Comparison of ENCODE assay signal across 8 mouse cellular contexts in the genomic region with DNA sequence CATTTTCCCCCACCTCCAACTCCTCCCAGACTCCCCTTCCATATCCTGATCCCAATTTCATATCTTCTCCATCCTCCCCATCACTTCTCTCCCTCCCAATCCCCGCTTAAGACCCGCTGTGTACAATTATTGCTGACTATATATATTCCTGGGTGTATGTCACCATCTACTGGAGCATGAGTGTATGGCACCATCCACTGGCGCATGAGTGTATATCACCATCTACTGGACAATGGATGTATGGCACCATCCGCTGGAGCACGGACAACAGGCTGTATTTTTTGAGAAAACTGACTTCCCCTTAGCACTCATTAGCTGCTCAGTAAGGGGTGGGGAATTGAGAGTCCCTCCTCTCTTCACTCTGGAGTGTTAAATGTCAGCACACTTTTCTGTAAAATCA. TPM values are rescaled to one million over a fixed set of nuclear protein-coding genes. Genes with fewer than 3 reads are reported as not detected.
DNase-seq lines count a peak whose midpoint lies in the region; ATAC-seq and TF ChIP-seq lines count a peak whose summit lies in the region.

No protein-coding gene starts in this region.

- H3K79me2 ChIP-seq in heart, adult 2 months (replicated peaks; ENCODE audit: control insufficient read depth, insufficient read depth, low read length), result no peaks in the 10 kb centered on the region

- H3K4me2 ChIP-seq in embryonic facial prominence, embryonic 11.5 days (ENCODE audit: low read depth, low read length), result no peak overlapping the region
- H3K4me2 ChIP-seq in limb, embryonic 13.5 days (replicated peaks), result no peak overlapping the region
- no peak overlapping the region for H3K4me2 ChIP-seq in midbrain, embryonic 16.5 days (ENCODE audit: low read length)

- H3K9me3 ChIP-seq in embryonic facial prominence, embryonic 11.5 days (replicated peaks; ENCODE audit: control insufficient read depth, low read length), result no peaks in the 10 kb centered on the region
- H3K9me3 ChIP-seq in limb, embryonic 13.5 days, result no peaks in the 10 kb centered on the region
- H3K9me3 ChIP-seq in midbrain, embryonic 16.5 days (replicated peaks; ENCODE audit: control insufficient read depth, low read length, poor library complexity, severe bottlenecking), result no peaks in the 10 kb centered on the region

- H3K4me3 ChIP-seq in embryonic facial prominence, embryonic 11.5 days (ENCODE audit: low read depth, low read length), result no peak overlapping the region
- H3K4me3 ChIP-seq in heart, adult 2 months, result no peak overlapping the region
- no peak overlapping the region for H3K4me3 ChIP-seq in limb, embryonic 13.5 days
- no peak overlapping the region for H3K4me3 ChIP-seq in midbrain, embryonic 16.5 days (ENCODE audit: low read depth, low read length)

- H3K27ac ChIP-seq in embryonic facial prominence, embryonic 11.5 days (replicated peaks; ENCODE audit: low read depth, low read length), result no peak overlapping the region
- no peak overlapping the region for H3K27ac ChIP-seq in heart, adult 2 months
- H3K27ac ChIP-seq in limb, embryonic 13.5 days, result no peak overlapping the region
- H3K27ac ChIP-seq in midbrain, embryonic 16.5 days (ENCODE audit: low read length), result no peak overlapping the region

- no peaks in the 10 kb centered on the region for H3K36me3 ChIP-seq in embryonic facial prominence, embryonic 11.5 days (replicated peaks; ENCODE audit: control insufficient read depth, insufficient read depth, low read depth, low read length)
- no peaks in the 10 kb centered on the region for H3K36me3 ChIP-seq in heart, adult 2 months (ENCODE audit: control insufficient read depth, insufficient read depth, low read length)
- no peaks in the 10 kb centered on the region for H3K36me3 ChIP-seq in limb, embryonic 13.5 days
- H3K36me3 ChIP-seq in midbrain, embryonic 16.5 days (ENCODE audit: control insufficient read depth, insufficient read depth, low read length), result no peaks in the 10 kb centered on the region

- TF ChIP-seq EP300 in heart, adult 2 months (IDR thresholded peaks at IDR 0.05; ENCODE audit: insufficient read depth, low read depth, low read length), result peak; percentile 83

- no peak for ATAC-seq in embryonic facial prominence, embryonic 11.5 days (replicated peaks; ENCODE audit: insufficient number of reproducible peaks, low FRiP score, low TSS enrichment, low read depth)
- ATAC-seq in limb, embryonic 13.5 days (ENCODE audit: low FRiP score, low read depth), result peak; percentile 69
- peak; percentile 82 for ATAC-seq in midbrain, embryonic 16.5 days

- H3K9ac ChIP-seq in embryonic facial prominence, embryonic 11.5 days (replicated peaks; ENCODE audit: low read length), result no peak overlapping the region
- no peak overlapping the region for H3K9ac ChIP-seq in heart, adult 2 months (ENCODE audit: low read depth, low read length)
- H3K9ac ChIP-seq in limb, embryonic 13.5 days, result no peak overlapping the region
- no peak overlapping the region for H3K9ac ChIP-seq in midbrain, embryonic 16.5 days (ENCODE audit: low read depth, low read length)

- no peak for TF ChIP-seq POLR2A in heart, adult 2 months (IDR thresholded peaks at IDR 0.05; ENCODE audit: insufficient read depth, low read depth, low read length)

- peak; percentile 92 for DNase-seq in 3T3-L1 (ENCODE audit: low read depth, low spot score)
- peak; percentile 74 for DNase-seq in adrenal gland, postnatal 10 days
- DNase-seq in embryonic facial prominence, embryonic 11.5 days (ENCODE audit: low spot score), result peak; percentile 76
- DNase-seq in heart, adult 2 months, result peak; percentile 45 to 65
- peak; percentile 66 to 78 for DNase-seq in kidney, adult 8-10 months
- peak; percentile 30 to 59 for DNase-seq in spleen, postnatal 10 days (ENCODE audit: low spot score in 2 of 2)

- 9% methylated on average over 5 of the region's 5 CpGs for WGBS in embryonic facial prominence, embryonic 11.5 days
- 3% methylated on average over 5 of the region's 5 CpGs for WGBS in heart, adult 2 months
- 4% methylated on average over 5 of the region's 5 CpGs for WGBS in limb, embryonic 13.5 days
- WGBS in midbrain, embryonic 16.5 days, result 5% methylated on average over 5 of the region's 5 CpGs

- no peaks in the 10 kb centered on the region for H3K27me3 ChIP-seq in embryonic facial prominence, embryonic 11.5 days (ENCODE audit: control insufficient read depth, insufficient read depth, low read length)
- no peaks in the 10 kb centered on the region for H3K27me3 ChIP-seq in heart, adult 2 months (ENCODE audit: control insufficient read depth, insufficient read depth, low read length)
- no peaks in the 10 kb centered on the region for H3K27me3 ChIP-seq in limb, embryonic 13.5 days
- H3K27me3 ChIP-seq in midbrain, embryonic 16.5 days (ENCODE audit: control insufficient read depth, insufficient read depth, low read depth, low read length), result no peaks in the 10 kb centered on the region

- H3K4me1 ChIP-seq in embryonic facial prominence, embryonic 11.5 days (ENCODE audit: control insufficient read depth, insufficient read depth, low read length), result no peaks in the 10 kb centered on the region
- no peaks in the 10 kb centered on the region for H3K4me1 ChIP-seq in heart, adult 2 months (ENCODE audit: control insufficient read depth, insufficient read depth, low read length)
- H3K4me1 ChIP-seq in limb, embryonic 13.5 days, result no peaks in the 10 kb centered on the region
- no peaks in the 10 kb centered on the region for H3K4me1 ChIP-seq in midbrain, embryonic 16.5 days (ENCODE audit: control insufficient read depth, insufficient read depth, low read length)

- intact Hi-C loops in heart, adult 2 months (cut with DNase I), result no loop called here

- peak; percentile 100 for TF ChIP-seq CTCF in heart, adult 2 months (IDR thresholded peaks at IDR 0.05)

RNA-seq across cellular contexts. Expression of gene Samd9l, which starts 48.0 kb away (rescaled TPM):
- 10 to 100 TPM; 10.6 to 15.5 TPM for total RNA-seq in adrenal gland, postnatal 10 days (2021)
- 0.74 and 0.77 TPM in 2 replicates for polyA plus RNA-seq in embryonic facial prominence, embryonic 11.5 days (2014; fragmentation: Nextera tagmentation; extraction: Ambion mirVana)
- total RNA-seq in heart, adult 2 months (2021), result 1 to 10 TPM; 5.9 to 6.4 TPM
- polyA plus RNA-seq in heart, adult 2 months (2012; rRNA removed), result 1.5 and 3.6 TPM in 2 replicates
- polyA plus RNA-seq in limb, embryonic 13.5 days (2015; fragmentation: Nextera tagmentation; extraction: Ambion mirVana), result 1.1 and 1.2 TPM in 2 replicates
- polyA plus RNA-seq in midbrain, embryonic 16.5 days (2015; fragmentation: Nextera tagmentation; extraction: Ambion mirVana), result 1.3 and 1.5 TPM in 2 replicates

RNA-seq across cellular contexts. Expression of gene Hepacam2, which starts 50.7 kb away (rescaled TPM):
- under 1 TPM; 0.15 to 0.45 TPM for total RNA-seq in adrenal gland, postnatal 10 days (2021)
- polyA plus RNA-seq in embryonic facial prominence, embryonic 11.5 days (2014; fragmentation: Nextera tagmentation; extraction: Ambion mirVana), result 0.53 and 0.84 TPM in 2 replicates
- total RNA-seq in heart, adult 2 months (2021), result under 1 TPM; 0.16 to 0.34 TPM
- polyA plus RNA-seq in heart, adult 2 months (2012; rRNA removed), result 0.74 and 1.2 TPM in 2 replicates
- polyA plus RNA-seq in limb, embryonic 13.5 days (2015; fragmentation: Nextera tagmentation; extraction: Ambion mirVana), result 0.08 and 0.15 TPM in 2 replicates
- 1.8 and 2.3 TPM in 2 replicates for polyA plus RNA-seq in midbrain, embryonic 16.5 days (2015; fragmentation: Nextera tagmentation; extraction: Ambion mirVana)

RNA-seq across cellular contexts. Expression of gene Vps50, which starts 50.8 kb away (rescaled TPM):
- total RNA-seq in adrenal gland, postnatal 10 days (2021), result 10 to 100 TPM; 20.0 to 24.7 TPM
- polyA plus RNA-seq in embryonic facial prominence, embryonic 11.5 days (2014; fragmentation: Nextera tagmentation; extraction: Ambion mirVana), result 38.5 and 40.2 TPM in 2 replicates
- 10 to 100 TPM; 13.9 to 14.8 TPM for total RNA-seq in heart, adult 2 months (2021)
- 3.2 and 5.6 TPM in 2 replicates for polyA plus RNA-seq in heart, adult 2 months (2012; rRNA removed)
- polyA plus RNA-seq in limb, embryonic 13.5 days (2015; fragmentation: Nextera tagmentation; extraction: Ambion mirVana), result 32.5 and 34.0 TPM in 2 replicates
- polyA plus RNA-seq in midbrain, embryonic 16.5 days (2015; fragmentation: Nextera tagmentation; extraction: Ambion mirVana), result 57.4 and 59.5 TPM in 2 replicates
